Mouse (Mus musculus) heart, postnatal 0 days (tissue): ENCODE measurements around the gene Tlx2.

Source experiments
- CTCF ChIP-seq: IDR thresholded peaks from 2 replicates; pipeline ENCODE4 v1.5.1; 2016; ENCODE audit warnings: antibody characterized with exemption, control low read depth, low read depth
- EP300 ChIP-seq: IDR thresholded peaks from 2 replicates; pipeline ENCODE4 v1.6.1; 2016; ENCODE audit warnings: antibody characterized with exemption, low read depth

- TF ChIP-seq CTCF: no peak
- TF ChIP-seq EP300: no peak
Observed at GRCm38 (mm10) chr6:83098411-83098810, 28.3 kb upstream of the Tlx2 start.
